In genomic region chr1:135711126-135711525, GRCm38 (mm10) we compare ENCODE assay signal across 13 mouse cellular contexts. TPM values are rescaled to one million over a fixed set of nuclear protein-coding genes. Genes with fewer than 3 reads are reported as not detected.
DNase-seq lines count a peak whose midpoint lies in the region; ATAC-seq and TF ChIP-seq lines count a peak whose summit lies in the region.
"Had no signal": no experiment of that assay in that cellular context is flagged by ENCODE, and none has a peak within 500 bp of the region (broad histone marks: within the 10 kb centered on the region; RNA-seq: fewer than 3 reads in every experiment).

No protein-coding gene starts in this region.

- H3K36me3 ChIP-seq in heart, embryonic 11.5 days (ENCODE audit: control insufficient read depth, insufficient read depth, low read length) = no peaks in the 10 kb centered on the region
- H3K36me3 ChIP-seq in heart, postnatal 0 days (replicated peaks; ENCODE audit: control insufficient read depth, insufficient read depth, low read length) = no peaks in the 10 kb centered on the region
- H3K36me3 ChIP-seq: neural tube, embryonic 13.5 days had no signal

- H3K4me3 ChIP-seq in heart, embryonic 11.5 days (ENCODE audit: low read depth, low read length) = no peak overlapping the region
- no peak overlapping the region for H3K4me3 ChIP-seq in heart, postnatal 0 days (ENCODE audit: low read depth, low read length)
- H3K4me3 ChIP-seq: neural tube, embryonic 13.5 days had no signal

- DNase-seq in heart, postnatal 4 days = no peak
- peak; percentile 11 for DNase-seq in thymus, postnatal 4 days
- DNase-seq in thymus, postnatal 0 days (ENCODE audit: low spot score) = no peak
- peak; percentile 48 for DNase-seq in heart, postnatal 0 days (ENCODE audit: low spot score)
- no peak for DNase-seq in layer of hippocampus, adult 9-11 months
- DNase-seq in ovary, postnatal 10 days (ENCODE audit: low spot score) = no peak
- DNase-seq: cerebellum, postnatal 10 days; right cerebral cortex, postnatal 25 days; thymus, adult 18-20 months had no signal

- H3K27me3 ChIP-seq in heart, embryonic 11.5 days (ENCODE audit: control insufficient read depth, insufficient read depth, low read length) = no peaks in the 10 kb centered on the region
- H3K27me3 ChIP-seq in heart, postnatal 0 days (ENCODE audit: control insufficient read depth, insufficient read depth, low read length) = no peaks in the 10 kb centered on the region
- H3K27me3 ChIP-seq: neural tube, embryonic 13.5 days had no signal

- no peak for TF ChIP-seq CTCF in heart, postnatal 0 days (IDR thresholded peaks at IDR 0.05; ENCODE audit: low read depth)

- ATAC-seq in heart, embryonic 11.5 days (replicated peaks; ENCODE audit: insufficient number of reproducible peaks, low FRiP score, low TSS enrichment) = no peak; the same call in 1 of the 2 replicates
- peak; percentile 63 for ATAC-seq in heart, postnatal 0 days (ENCODE audit: insufficient read depth, low read depth)
- ATAC-seq: inflammation-experienced regulatory T-cells, adult 6 months had no signal

- no peak overlapping the region for H3K4me2 ChIP-seq in heart, embryonic 11.5 days
- H3K4me2 ChIP-seq in heart, postnatal 0 days (ENCODE audit: low read depth, low read length) = no peak overlapping the region
- H3K4me2 ChIP-seq: neural tube, embryonic 13.5 days had no signal

- TF ChIP-seq EP300 in heart, postnatal 0 days (IDR thresholded peaks at IDR 0.05; ENCODE audit: low read depth) = 0 out of 2 replicates have a peak, but pooled peaks have one; percentile 32

- peaks cover 24% of the 10 kb centered on the region for H3K4me1 ChIP-seq in heart, embryonic 11.5 days (ENCODE audit: control insufficient read depth, insufficient read depth, low read length)
- peaks cover 6% of the 10 kb centered on the region for H3K4me1 ChIP-seq in heart, postnatal 0 days (ENCODE audit: control insufficient read depth, insufficient read depth)
- H3K4me1 ChIP-seq: neural tube, embryonic 13.5 days had no signal

- H3K9me3 ChIP-seq in heart, embryonic 11.5 days (replicated peaks; ENCODE audit: control insufficient read depth, low read length) = no peaks in the 10 kb centered on the region
- 0 out of 2 replicates have a peak, but pooled peaks cover 3% of the 10 kb centered on the region for H3K9me3 ChIP-seq in heart, postnatal 0 days (replicated peaks; ENCODE audit: control insufficient read depth, low read length)
- H3K9me3 ChIP-seq: neural tube, embryonic 13.5 days had no signal

- H3K9ac ChIP-seq in heart, embryonic 11.5 days (ENCODE audit: low read depth, low read length) = no peak overlapping the region
- H3K9ac ChIP-seq in heart, postnatal 0 days (replicated peaks; ENCODE audit: low read depth, low read length) = no peak overlapping the region
- H3K9ac ChIP-seq: neural tube, embryonic 13.5 days had no signal

- 18% methylated on average over 7 of the region's 7 CpGs for WGBS in heart, embryonic 11.5 days (ENCODE audit: insufficient replicate concordance)
- 11% methylated on average over 7 of the region's 7 CpGs for WGBS in heart, postnatal 0 days

- H3K27ac ChIP-seq in heart, embryonic 11.5 days (ENCODE audit: low read depth, low read length) = peak overlapping the region; percentile 54; the same call in 1 of the 2 replicates
- H3K27ac ChIP-seq in heart, postnatal 0 days (ENCODE audit: low read depth) = no peak overlapping the region
- H3K27ac ChIP-seq: macrophage; neural tube, embryonic 13.5 days had no signal

RNA-seq across cellular contexts. Expression of gene Csrp1, which starts 8.7 kb away (rescaled TPM):
- polyA plus RNA-seq in heart, embryonic 11.5 days (2014; fragmentation: Nextera tagmentation; extraction: Ambion mirVana) = 183 and 209 TPM in 2 replicates
- total RNA-seq in heart, postnatal 4 days (2021) = 100 to 1,000 TPM; 262 to 267 TPM
- 162 and 178 TPM in 2 replicates for polyA plus RNA-seq in thymus, postnatal 0 days (2015; fragmentation: Nextera tagmentation; extraction: Ambion mirVana)
- total RNA-seq in heart, postnatal 0 days (2014; rRNA removed; ENCODE audit: low replicate concordance) = 529 and 840 TPM in 2 replicates
- polyA plus RNA-seq in heart, postnatal 0 days (2015; fragmentation: Nextera tagmentation; extraction: Ambion mirVana) = 128 and 145 TPM in 2 replicates

RNA-seq across cellular contexts. Expression of gene Phlda3, which starts 54.8 kb away (rescaled TPM):
- polyA plus RNA-seq in heart, embryonic 11.5 days (2014; fragmentation: Nextera tagmentation; extraction: Ambion mirVana) = 61.5 and 68.1 TPM in 2 replicates
- total RNA-seq in heart, postnatal 4 days (2021) = 10 to 100 TPM; 40.7 to 43.8 TPM
- polyA plus RNA-seq in thymus, postnatal 0 days (2015; fragmentation: Nextera tagmentation; extraction: Ambion mirVana) = 46.0 and 46.5 TPM in 2 replicates
- total RNA-seq in heart, postnatal 0 days (2014; rRNA removed; ENCODE audit: low replicate concordance) = 87.5 and 130 TPM in 2 replicates
- polyA plus RNA-seq in heart, postnatal 0 days (2015; fragmentation: Nextera tagmentation; extraction: Ambion mirVana) = 65.5 and 67.2 TPM in 2 replicates

Comparison
In these comparisons a context has a peak if more than half of its experiments do, and no peak if none do; other contexts are left out.
1. DNase-seq: peak in thymus, postnatal 4 days (single experiment) and heart, postnatal 0 days (single experiment); none in heart, postnatal 4 days (single experiment), thymus, postnatal 0 days (single experiment), layer of hippocampus, adult 9-11 months (single experiment) and ovary, postnatal 10 days (single experiment).